Mouse (Mus musculus) ovary, postnatal 36 days (tissue): ENCODE results near the gene Ptpn21.

Source experiments
- DNase-seq: peaks from one replicate; pipeline ENCODE4 v3.0.0; 2022; ENCODE audit warnings: low spot score, mixed read lengths

The Ptpn21 gene

DNA sequence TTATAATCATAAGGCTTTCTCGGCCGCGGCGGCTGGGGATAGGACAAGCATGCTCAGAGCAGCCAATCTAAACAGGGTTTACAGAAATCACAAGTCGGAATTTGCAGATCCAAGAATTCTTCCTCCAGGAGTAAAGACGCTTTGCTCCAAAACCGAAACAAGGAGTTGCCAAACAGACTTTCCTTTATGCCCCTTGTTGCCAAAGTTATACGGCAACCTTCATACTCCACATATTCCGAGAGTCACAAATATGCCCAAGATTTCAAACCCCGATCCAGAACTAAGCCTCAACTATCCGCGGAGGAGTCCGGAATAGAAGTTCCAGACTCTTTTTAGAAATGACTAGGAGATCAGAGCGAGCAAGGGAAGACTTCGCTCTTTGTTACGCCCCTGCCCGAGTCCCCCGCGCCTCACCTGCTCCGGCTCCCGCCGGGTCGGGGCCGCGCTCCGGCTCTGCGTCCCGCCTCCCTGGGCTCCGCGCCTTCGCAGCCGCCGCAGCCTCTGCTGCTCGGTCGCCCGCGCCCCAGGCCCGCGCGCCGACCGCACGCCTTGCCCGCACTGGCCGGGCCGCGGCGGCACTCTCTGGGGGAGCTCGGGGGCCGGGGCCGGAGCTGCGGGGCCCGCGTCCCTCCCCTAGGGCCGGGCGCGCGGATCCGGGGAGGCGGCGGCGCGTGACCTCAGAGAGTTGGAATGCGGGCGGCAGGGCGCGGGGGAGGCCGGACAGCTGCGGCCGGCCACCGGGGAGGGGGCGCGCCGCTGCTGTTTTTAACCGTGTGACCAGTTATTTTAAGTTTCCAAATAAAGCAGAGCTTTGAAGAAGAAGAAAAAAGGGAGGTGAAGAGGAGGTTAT lies at the start of gene Ptpn21:
Ptpn21 (minus strand) TSS at position 455 of the 850 bp plus-strand sequence.
- peak; percentile 77 for DNase-seq

DNA sequence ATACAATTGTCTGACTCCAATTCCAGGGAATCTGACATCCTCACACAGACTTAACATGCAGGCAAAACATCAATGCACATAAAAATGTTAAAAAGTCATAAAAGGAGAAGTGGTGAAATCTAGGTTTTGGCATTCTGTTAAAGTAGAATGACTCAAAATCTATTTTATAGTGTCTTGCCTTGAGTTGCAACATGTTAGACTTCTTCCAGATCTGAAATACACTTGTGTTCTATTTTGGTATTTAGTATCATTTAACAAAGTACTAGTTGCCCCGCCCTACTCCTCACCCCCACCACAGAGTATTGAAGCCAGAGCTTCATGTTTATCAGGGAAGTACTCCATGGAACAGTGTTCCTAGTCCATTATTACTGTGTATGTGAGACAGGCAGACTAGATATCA lies 47.0 kb upstream of the Ptpn21 start:
- DNase-seq: no peak

DNA sequence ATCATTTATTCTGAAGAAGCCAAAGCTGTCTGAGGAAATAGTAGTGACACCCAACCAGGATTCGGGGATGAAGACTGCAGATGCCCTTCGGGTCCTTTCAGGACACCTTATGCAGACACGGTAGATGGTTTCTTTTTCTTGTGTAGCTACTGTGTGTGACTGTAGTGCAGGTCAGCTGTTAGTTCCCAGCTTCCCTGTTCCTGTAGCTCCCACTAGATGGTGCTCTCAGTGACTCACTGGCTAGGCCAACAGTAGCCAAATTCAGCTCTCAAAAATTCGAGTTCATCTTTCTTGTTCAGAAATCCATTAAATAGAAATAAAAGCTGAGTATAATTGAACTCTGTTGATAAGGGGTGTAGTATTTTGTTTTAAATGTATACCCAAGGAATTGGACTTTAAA lies 41.9 kb upstream of the Ptpn21 start:
- DNase-seq: no peak

DNA sequence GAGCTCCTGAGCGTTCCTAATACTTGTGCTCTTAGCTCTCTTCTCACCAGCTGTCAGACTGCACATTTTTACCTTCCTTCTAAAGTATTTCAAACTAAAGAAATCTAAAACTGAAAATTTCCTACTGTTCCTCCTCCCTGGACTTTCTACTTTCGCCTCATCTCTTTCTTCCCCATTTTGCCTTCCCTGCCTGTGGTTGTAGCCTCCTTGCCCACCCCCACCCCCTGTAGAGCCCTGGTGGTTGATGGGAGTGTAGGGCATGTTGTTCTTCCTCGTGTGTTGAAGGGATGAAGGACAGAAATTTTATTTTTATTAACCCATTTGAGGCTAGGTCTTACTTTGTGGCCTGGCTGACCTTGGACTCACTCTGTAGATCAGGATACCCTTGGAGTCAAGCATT lies 40.3 kb upstream of the Ptpn21 start:
- DNase-seq: no peak

DNA sequence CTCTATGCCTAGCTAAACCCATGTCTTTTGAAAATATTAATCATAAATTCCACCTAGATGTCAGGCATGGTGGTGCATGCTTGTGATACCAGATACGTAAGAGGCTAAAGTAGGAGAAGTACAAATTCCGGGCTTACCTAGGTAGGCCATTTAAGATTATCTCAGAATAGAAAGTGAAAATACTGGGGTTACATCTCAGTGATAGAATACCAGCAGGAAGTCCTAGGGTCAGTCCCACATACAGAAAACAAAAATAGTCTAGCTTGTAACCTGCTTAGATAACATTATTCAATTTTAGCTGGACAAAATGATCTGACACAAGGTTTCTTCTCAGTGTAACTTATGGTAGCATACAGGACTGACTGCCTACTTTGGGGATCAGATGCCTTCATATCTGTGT lies 29.0 kb upstream of the Ptpn21 start:
- no peak for DNase-seq

DNA sequence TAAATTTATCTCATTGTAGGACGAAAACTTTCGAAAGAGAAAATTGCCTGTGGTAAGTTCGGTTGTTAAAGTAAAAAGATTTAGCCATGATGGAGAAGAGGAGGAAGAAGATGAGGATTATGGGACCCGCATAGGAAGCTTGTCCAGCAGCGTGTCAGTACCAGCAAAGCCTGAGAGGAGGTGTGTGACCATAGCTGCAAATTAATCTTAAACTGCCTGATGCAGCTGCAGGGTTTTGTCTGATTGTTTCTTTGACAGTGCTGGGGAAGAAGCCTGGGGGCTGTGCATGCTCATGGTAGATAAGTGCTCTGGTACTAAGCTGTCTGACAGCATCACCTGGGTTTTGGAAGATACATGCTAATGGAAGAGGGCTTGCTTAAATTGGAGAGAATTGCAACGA lies 22.5 kb upstream of the Ptpn21 start:
- DNase-seq: no peak

DNA sequence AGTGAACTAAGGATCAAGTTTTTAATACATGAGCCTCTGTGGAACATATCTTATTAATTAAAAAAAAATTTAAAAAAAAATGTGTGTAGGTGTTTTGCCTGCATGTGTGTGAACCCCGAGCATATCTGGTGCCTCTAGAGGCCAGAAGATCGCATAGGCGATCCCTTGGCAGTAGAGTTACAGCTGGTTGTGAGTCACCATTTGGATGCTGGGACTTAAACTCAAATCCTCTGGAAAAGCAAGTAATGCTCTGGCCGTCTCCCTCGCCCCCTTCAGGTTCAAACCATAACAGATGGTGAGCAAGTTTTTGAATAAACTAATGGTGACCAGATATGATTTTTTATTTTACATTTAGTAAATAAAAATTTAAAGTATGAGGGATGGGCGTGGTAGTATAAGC lies 20.4 kb upstream of the Ptpn21 start:
- DNase-seq: no peak

DNA sequence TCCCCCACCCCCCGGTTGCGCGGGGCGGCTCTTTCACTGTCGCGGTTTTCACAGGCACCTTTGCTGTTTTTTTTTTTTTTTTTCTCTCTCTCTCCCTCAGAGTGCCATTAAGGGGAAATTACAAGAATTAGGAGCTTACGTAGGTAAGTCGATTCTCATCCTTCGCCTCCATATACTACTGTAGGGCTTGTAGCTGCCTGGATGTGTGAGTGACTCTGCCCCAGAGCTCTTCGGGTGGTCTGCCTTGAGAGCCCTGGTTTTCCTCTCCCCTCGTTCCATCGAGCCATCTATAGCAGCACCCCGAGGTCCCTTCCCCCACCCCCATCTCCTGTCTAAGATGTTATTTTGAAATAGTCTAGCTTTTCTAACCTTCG lies 10.2 kb upstream of the Ptpn21 start:
- no peak for DNase-seq

DNA sequence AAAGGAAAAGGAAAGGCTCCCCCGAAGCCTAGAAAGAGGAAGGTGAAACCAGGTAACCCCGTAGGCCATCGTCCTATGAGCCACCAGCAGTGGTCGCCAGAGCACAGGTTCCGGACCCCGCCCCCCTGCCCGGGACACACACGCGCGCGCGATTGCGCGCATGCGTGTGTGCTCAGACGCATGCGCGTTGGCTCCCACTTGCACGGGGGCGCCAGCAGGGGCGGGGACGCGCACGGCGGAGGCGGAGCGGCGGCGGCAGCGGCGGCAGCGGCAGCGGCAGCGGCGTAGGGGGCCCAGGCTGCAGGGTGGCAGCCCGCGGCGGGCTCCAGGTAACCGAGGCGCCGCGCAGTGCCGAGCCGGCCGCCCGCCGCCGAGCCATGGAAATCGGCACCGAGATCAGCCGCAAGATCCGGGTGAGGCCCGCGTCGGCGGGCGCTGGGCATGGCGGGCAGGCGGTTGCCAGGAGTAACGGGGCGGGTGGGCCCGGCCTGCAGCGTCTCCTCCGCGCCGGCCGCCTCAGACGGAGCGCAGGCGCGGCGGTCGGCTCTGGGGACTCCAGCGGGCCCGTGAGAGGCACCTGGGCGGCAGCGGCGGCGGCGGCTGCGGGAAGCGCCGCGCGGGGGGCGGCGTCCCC lies 9.7 kb upstream of the Ptpn21 start, which contains the start of gene Zc3h14:
Zc3h14 (plus strand) TSS at position 219 of the 634 bp plus-strand sequence.
- DNase-seq: peak; percentile 94

DNA sequence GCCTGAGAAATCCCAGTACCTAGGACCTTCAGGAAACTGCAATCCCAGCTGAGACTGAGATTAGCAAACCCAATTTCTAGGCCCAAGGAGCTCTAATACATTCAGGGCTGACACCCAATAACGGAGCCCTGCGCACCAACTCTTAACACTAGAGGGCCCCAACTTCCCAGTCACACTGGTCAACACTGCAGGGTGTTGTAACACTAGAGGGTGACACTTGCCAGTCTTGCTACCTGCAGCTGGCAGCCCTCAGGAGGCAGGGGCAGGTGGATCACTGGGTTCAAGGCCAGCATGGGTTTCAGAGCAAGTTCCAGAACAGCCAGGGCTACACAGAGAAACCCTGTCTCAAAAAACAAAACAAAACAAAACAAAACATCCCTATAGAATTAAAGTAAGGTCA lies 8.9 kb upstream of the Ptpn21 start:
- DNase-seq: peak; percentile 50

DNA sequence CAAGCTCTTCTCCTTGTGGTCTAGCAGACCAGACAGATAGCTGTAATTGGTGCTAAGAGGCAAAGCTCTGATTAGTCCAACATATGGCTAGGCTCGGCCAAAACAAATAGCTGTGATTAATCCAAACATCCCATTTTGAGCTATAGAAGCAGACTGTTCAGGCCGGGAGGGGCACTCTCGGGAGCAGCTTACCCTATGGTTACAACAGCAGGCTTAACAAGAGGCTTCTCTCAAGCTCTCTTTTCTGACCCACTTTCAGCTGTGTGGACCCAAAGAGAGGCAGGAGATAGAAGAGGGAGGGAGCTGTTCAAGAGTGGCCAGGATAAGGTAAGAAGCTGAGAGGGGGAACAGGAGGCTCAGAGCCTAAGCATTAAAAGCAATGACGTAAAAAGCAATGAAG lies 8.4 kb upstream of the Ptpn21 start:
- no peak for DNase-seq

DNA sequence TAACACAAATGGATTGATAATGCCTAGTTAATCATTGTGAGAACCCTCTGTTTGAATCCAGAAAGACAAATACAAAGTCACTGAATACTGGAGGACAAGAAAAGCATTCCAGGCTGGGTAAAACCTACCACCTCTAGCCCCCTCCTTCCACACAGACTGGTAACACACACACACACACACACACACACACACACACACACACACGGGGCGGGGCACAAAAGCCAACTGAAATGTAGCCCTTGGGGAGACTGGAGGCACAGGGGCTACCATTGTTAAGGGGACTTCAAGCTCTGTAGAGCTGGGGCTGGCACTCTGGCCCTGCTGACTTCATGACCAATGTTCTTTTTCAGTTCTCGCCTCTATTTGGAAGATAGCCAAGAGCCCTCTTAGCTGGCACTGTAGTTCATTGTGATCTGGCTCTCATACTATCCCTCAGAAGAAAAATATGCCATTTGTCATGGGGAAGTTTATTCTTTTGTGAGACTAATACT lies 3.9 kb upstream of the Ptpn21 start:
- DNase-seq: no peak

DNA sequence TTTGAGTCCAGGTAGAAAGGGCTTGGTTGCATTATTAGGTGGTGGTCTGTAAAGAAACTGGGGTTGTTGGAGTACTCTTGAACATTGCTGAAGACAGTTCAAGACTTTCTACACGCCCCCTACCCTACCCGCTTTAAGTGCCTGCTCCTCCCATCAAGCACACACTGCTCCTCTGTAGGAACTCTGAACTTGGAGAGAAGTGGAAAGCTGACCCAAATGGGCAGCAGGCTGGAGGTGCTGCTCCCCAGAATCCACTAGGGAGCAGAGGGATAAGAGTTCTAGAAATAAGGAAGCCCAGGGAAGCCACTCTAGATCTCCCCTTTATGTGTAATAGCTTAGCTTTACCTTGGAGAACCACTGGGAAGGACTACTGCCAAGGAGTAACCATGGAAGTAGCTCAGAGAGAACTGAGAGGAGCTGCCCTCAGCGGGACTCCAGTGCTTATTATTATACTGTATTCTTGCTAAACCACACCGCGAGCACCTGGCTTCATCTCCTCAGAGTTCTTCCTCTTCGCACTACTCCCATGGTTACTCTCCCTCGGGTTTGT lies 671 bp upstream of the Ptpn21 start:
- no peak for DNase-seq

DNA sequence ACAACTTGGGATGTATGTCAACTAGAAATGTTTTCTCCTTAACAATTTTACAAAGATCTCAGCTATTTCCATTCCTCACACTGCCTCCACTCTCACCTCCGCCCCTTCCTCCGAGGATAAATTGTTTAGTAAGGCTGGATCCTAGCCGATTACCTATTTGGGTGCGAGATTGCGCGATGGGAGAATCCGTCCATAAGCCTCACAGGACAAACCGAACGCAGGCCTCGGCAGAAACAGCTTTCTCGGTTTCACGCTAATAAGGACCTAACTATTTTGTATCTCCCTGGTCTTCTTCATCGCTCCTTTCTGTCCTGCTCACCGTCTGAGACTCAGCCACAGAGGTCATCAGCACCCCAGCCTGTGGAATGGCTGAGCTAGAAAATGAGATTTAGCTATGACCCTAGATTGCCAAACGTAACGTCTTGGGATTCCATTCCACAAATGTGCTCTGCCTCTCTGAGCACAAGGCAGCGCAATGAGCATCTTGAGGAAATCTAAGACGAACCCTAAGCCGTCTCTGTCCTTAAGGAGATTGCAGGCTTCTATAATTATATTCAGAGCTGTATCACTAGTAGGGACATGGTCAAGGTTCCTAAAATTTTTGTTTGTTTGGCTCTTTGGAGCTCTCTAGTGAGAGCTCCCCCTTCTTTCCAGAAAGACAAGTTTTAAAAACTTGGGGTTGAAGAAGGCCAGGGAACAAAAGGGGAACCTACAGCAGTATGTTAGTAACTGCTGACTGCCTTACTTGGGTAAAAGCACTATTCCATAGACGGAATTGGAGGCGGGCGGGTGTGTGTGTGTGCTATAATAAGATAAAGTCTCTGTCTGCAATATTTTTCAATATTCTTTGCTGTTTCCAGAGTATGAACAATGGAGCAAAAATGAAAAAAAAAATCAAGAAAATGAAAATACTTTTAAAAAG lies 2.1 kb downstream of the Ptpn21 start:
- no peak for DNase-seq

DNA sequence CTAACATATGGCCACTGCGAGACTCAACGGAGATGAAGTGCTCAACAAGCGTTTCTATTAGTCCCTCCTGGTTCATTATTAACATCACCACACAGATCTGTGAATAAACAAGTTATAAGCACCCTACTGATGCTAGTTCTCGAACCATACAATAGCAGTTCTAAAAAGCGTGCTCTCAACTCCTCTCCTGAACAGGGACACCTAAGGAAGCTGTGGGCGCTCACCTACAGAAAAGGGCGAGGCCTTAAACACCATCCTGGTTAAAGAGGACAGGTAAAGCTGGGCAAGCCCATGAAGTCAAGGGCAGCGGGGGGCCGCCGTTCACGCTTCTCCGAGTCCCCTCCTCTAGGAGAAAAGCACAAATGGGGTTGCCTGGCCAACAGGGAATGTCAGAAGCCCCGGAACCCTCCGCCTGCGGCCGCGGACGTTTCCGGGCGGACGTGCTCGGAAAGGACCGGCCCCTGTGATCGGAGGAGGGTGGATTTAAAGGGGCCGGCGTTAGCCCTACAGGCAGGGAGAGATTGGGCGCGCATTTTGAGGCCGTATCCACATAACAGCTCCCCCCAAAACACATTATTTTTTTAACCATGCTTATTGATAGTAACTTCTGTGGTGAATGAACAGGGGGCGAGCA lies 2.8 kb downstream of the Ptpn21 start:
- peak; percentile 87 for DNase-seq

DNA sequence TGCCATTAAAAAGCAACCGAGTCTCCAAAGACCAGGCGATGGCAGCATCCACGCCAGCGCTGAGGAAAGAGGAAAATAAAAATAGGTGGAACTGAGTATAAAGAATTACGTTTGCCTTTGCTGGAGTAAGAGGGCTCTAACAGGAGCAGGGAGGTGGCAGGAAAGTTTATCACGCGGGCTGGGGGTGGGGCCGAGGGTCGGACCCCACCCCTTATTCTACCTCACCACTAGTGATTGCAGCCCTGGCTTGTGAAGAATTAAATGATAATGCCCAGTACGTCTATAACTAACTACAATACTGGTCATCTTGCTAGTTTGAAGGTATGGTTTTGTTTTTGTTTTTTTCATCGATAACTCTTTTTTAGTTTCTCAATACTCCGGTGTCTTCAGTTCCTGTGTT lies 3.4 kb downstream of the Ptpn21 start:
- DNase-seq: no peak

DNA sequence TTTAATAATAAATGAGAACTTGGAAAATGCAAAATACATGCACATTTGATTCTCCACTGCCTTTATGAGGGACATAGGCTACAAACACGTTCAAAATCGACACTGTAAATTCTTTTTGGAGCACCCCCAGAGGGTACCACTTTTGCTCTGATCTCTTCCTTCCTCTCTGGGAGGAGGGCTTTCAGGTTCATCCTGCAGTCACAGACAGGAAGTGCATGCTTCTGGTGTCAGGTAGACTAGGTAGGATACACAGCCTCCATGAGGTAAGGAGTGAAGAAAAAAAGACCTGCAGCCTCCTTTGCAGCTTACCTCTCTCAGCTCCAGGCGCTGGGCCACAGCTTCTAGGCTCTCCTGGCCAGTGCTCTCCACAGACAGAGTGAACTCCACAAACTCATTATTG lies 4.0 kb downstream of the Ptpn21 start:
- DNase-seq: no peak

DNA sequence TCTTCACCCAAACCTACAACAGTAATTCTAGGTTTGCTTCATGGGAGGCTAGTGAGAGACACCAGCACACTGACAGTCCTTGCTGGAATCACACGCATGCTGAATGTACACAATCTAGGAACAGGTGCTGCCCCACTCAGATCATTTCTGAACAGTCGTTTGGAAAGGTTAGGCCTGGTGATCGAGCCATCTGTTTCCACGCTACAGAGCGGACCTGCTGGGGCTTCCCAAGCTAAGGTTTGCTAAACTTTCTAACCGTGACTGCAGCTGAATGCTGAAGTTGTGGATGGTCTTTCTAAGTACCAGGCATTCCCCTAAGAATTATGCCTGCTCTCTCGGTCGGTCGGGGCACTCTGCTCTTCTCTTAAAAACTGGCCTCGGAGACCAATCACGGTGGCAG lies 6.5 kb downstream of the Ptpn21 start:
- no peak for DNase-seq

DNA sequence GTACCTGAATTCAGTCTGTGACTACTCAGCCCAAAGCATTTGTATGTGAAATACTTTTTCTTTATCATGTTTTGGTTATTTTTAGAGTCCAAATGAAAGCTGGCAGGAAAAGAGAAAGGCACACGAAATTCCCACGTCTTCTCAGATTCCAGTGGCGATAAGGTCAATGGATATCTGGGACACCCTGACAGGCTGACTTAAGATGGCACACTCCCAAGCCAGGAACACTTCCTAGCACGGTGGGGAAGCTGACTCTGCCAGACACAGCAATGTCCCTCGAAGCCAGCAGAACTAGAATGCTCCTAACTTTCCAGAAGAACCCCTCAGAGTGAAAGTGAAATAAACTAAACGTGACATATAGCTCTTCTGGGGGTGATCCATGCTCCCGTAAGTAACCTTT lies 10.0 kb downstream of the Ptpn21 start:
- no peak for DNase-seq

DNA sequence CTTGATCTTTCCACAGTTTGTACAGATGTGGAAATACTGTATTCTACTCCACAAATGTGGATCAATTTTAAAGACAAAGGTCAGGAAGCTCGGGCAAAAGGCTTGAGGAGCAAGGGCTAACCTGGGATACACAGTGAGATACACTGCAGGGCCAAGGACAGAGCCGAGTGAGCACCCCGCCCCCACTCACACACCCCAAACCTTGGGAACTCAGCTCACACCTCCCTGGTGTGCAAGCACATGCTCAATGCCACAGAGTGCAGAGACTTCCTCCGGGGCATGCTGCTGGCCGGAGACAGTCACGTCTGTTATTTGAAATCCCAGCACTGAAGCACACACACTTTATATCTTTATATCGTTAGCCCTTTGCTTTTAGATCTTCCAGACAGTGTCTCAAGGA lies 11.1 kb downstream of the Ptpn21 start:
- no peak for DNase-seq

DNA sequence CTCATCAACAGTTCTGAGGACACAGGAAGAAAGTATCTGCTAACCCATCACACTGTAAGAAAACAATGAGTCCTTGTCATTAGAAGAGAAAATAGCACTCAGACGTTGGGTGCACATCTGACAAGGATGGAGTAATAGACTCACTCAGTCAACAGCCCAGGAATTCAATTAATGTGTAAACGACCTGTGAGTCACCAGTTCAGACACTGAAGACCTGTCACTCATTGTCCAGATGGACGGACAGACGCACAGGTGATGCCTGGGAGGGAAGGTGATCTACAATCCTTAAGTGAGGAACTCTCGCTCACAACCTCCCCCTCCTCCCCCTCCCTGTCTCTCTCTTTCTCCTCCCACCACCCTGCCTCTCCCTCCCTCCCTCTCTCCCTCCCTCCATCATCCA lies 12.2 kb downstream of the Ptpn21 start:
- DNase-seq: no peak

DNA sequence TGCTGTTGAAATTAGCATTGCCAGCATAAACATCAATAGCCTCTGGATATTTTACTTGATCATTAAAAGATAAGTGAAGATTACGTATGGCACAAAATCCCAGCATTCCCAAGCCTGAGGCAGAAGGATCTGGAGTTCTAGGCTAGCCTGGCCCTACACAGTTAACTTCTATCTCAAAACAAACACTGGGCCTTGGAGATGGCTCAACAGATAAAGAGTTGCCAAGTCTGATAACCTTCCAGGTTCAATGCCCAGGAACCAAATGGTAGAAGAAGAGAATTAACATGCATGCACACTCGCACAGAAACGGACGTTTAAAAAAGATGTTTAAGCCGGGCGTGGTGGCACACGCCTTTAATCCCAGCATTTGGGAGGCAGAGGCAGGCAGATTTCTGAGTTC lies 13.0 kb downstream of the Ptpn21 start:
- DNase-seq: no peak
